Mouse (Mus musculus): ENCODE measurements around the gene Myoz1. TPM values are rescaled to one million over a fixed set of nuclear protein-coding genes. Genes with fewer than 3 reads are reported as not detected.

The Myoz1 gene
- total and polyA plus RNA-seq, 3 experiments, result 0.31 to 0.52 (median 0.31) TPM

- Histone ChIP-seq H3K4me3 (peak overlapping the region; percentile 51), H3K79me2 (replicated peaks; ENCODE audit: control insufficient read depth, insufficient read depth, low read length) (no peaks in the 10 kb centered on the region), H3K9ac (ENCODE audit: low read depth, low read length) (peak overlapping the region; percentile 90), H3K36me3 (ENCODE audit: control insufficient read depth, insufficient read depth, low read length) (no peaks in the 10 kb centered on the region; the same call in 1 of the 2 replicates), H3K4me1 (ENCODE audit: control insufficient read depth, insufficient read depth, low read length) (no peaks in the 10 kb centered on the region; the same call in 1 of the 2 replicates), H3K27me3 (ENCODE audit: control insufficient read depth, insufficient read depth, low read length) (no peaks in the 10 kb centered on the region), H3K27ac (peak overlapping the region; percentile 96)
- intact Hi-C loops (cut with DNase I), result no loop called here
- no peak for DNase-seq
- no peak for TF ChIP-seq POLR2A (IDR thresholded peaks at IDR 0.05; ENCODE audit: insufficient read depth, low read depth, low read length)
- TF ChIP-seq EP300 (IDR thresholded peaks at IDR 0.05; ENCODE audit: insufficient read depth, low read depth, low read length), result no peak
- TF ChIP-seq CTCF (IDR thresholded peaks at IDR 0.05), result no peak
- WGBS, result 67% methylated on average over 1 of the region's 1 CpGs
Measured at GRCm38 (mm10) chr14:20667469-20667868, 11.1 kb upstream of the Myoz1 start.

- no peaks in the 10 kb centered on the region; the same call in 1 of the 2 replicates for H3K36me3 ChIP-seq (ENCODE audit: control insufficient read depth, insufficient read depth, low read length)
- peak overlapping the region; percentile 96 for H3K27ac ChIP-seq
- intact Hi-C loops (cut with DNase I), result no loop called here
- no peaks in the 10 kb centered on the region for H3K79me2 ChIP-seq (replicated peaks; ENCODE audit: control insufficient read depth, insufficient read depth, low read length)
- 40% methylated on average over 3 of the region's 3 CpGs for WGBS
- DNase-seq, result no peak
- peak overlapping the region; percentile 36 for H3K9ac ChIP-seq (ENCODE audit: low read depth, low read length)
- H3K27me3 ChIP-seq (ENCODE audit: control insufficient read depth, insufficient read depth, low read length), result no peaks in the 10 kb centered on the region
- peak overlapping the region; percentile 17 for H3K4me3 ChIP-seq
- no peaks in the 10 kb centered on the region; the same call in 1 of the 2 replicates for H3K4me1 ChIP-seq (ENCODE audit: control insufficient read depth, insufficient read depth, low read length)
- TF ChIP-seq CTCF (IDR thresholded peaks at IDR 0.05) (no peak), POLR2A (IDR thresholded peaks at IDR 0.05; ENCODE audit: insufficient read depth, low read depth, low read length) (no peak), EP300 (IDR thresholded peaks at IDR 0.05; ENCODE audit: insufficient read depth, low read depth, low read length) (peak; percentile 60; the same call in 1 of the 2 replicates)
Measured at GRCm38 (mm10) chr14:20664436-20664835, 8.1 kb upstream of the Myoz1 start.

- WGBS, result 31% methylated on average over 2 of the region's 2 CpGs
- peak overlapping the region; percentile 17; the same call in 1 of the 2 replicates for H3K4me3 ChIP-seq
- H3K9ac ChIP-seq (ENCODE audit: low read depth, low read length), result no peak overlapping the region
- no peaks in the 10 kb centered on the region for H3K36me3 ChIP-seq (ENCODE audit: control insufficient read depth, insufficient read depth, low read length)
- H3K4me1 ChIP-seq (ENCODE audit: control insufficient read depth, insufficient read depth, low read length), result no peaks in the 10 kb centered on the region; the same call in 1 of the 2 replicates
- intact Hi-C loops (cut with DNase I), result no loop called here
- H3K79me2 ChIP-seq (replicated peaks; ENCODE audit: control insufficient read depth, insufficient read depth, low read length), result no peaks in the 10 kb centered on the region
- no peak for DNase-seq
- no peaks in the 10 kb centered on the region for H3K27me3 ChIP-seq (ENCODE audit: control insufficient read depth, insufficient read depth, low read length)
- TF ChIP-seq POLR2A (IDR thresholded peaks at IDR 0.05; ENCODE audit: insufficient read depth, low read depth, low read length), result peak; percentile 29; the same call in 1 of the 2 replicates
- TF ChIP-seq CTCF (IDR thresholded peaks at IDR 0.05), result no peak
- H3K27ac ChIP-seq, result peak overlapping the region; percentile 96
Measured at GRCm38 (mm10) chr14:20663601-20664000, 7.3 kb upstream of the Myoz1 start.

- no peaks in the 10 kb centered on the region; the same call in 1 of the 2 replicates for H3K4me1 ChIP-seq (ENCODE audit: control insufficient read depth, insufficient read depth, low read length)
- TF ChIP-seq EP300 (IDR thresholded peaks at IDR 0.05; ENCODE audit: insufficient read depth, low read depth, low read length) (no peak), CTCF (IDR thresholded peaks at IDR 0.05) (no peak), POLR2A (IDR thresholded peaks at IDR 0.05; ENCODE audit: insufficient read depth, low read depth, low read length) (0 out of 2 replicates have a peak, but pooled peaks have one; percentile 24)
- WGBS, result 64% methylated on average over 3 of the region's 3 CpGs
- H3K36me3 ChIP-seq (ENCODE audit: control insufficient read depth, insufficient read depth, low read length), result no peaks in the 10 kb centered on the region
- H3K27me3 ChIP-seq (ENCODE audit: control insufficient read depth, insufficient read depth, low read length), result no peaks in the 10 kb centered on the region
- intact Hi-C loops (cut with DNase I), result no loop called here
- H3K4me3 ChIP-seq, result no peak overlapping the region; the same call in 1 of the 2 replicates
- no peak overlapping the region; the same call in 1 of the 2 replicates for H3K9ac ChIP-seq (ENCODE audit: low read depth, low read length)
- no peaks in the 10 kb centered on the region for H3K79me2 ChIP-seq (replicated peaks; ENCODE audit: control insufficient read depth, insufficient read depth, low read length)
- H3K27ac ChIP-seq, result peak overlapping the region; percentile 96
- no peak for DNase-seq
Measured at GRCm38 (mm10) chr14:20662740-20663139, 6.4 kb upstream of the Myoz1 start.

- Histone ChIP-seq H3K4me3 (peak overlapping the region; percentile 73), H3K27me3 (ENCODE audit: control insufficient read depth, insufficient read depth, low read length) (no peaks in the 10 kb centered on the region), H3K79me2 (replicated peaks; ENCODE audit: control insufficient read depth, insufficient read depth, low read length) (no peaks in the 10 kb centered on the region), H3K27ac (peak overlapping the region; percentile 96), H3K9ac (ENCODE audit: low read depth, low read length) (peak overlapping the region; percentile 81), H3K4me1 (ENCODE audit: control insufficient read depth, insufficient read depth, low read length) (no peaks in the 10 kb centered on the region; the same call in 1 of the 2 replicates), H3K36me3 (ENCODE audit: control insufficient read depth, insufficient read depth, low read length) (no peaks in the 10 kb centered on the region)
- 20% methylated on average over 19 of the region's 19 CpGs for WGBS
- TF ChIP-seq POLR2A (IDR thresholded peaks at IDR 0.05; ENCODE audit: insufficient read depth, low read depth, low read length) (no peak), CTCF (IDR thresholded peaks at IDR 0.05) (no peak), EP300 (IDR thresholded peaks at IDR 0.05; ENCODE audit: insufficient read depth, low read depth, low read length) (no peak)
- intact Hi-C loops (cut with DNase I), result loop anchor here (2.0 kb wide), 1 partner anchor 21 kb away; the partner anchor contains the start of gene Usp54
- no peak for DNase-seq
Measured at GRCm38 (mm10) chr14:20661661-20662331, 5.5 kb upstream of the Myoz1 start.

All from heart, adult 2 months (tissue).